Mouse (Mus musculus) midbrain, embryonic 10.5 days (tissue): Measurements from ENCODE around the gene Pusl1. TPM values are rescaled to one million over a fixed set of nuclear protein-coding genes. Genes with fewer than 3 reads are reported as not detected.

Source experiments
- DNase-seq: peaks from one replicate; pipeline ENCODE4 v3.0.0-alpha.2; 2017; ENCODE audit warnings: low spot score
- H3K27ac ChIP-seq: fragments of 300-500 bp; sonication (generic); replicated peaks from 2 replicates; pipeline ENCODE4 v1.5.1; 2016; ENCODE audit warnings: mild to moderate bottlenecking
- H3K27me3 ChIP-seq: fragments of 300-500 bp; sonication (generic); 2 replicates; pipeline ENCODE4 v1.6.1; 2016; ENCODE audit warnings: low read depth, mild to moderate bottlenecking; ENCODE audit not compliant: poor library complexity, severe bottlenecking
- H3K36me3 ChIP-seq: fragments of 300-500 bp; sonication (generic); 2 replicates; pipeline ENCODE4 v1.6.1; 2016; ENCODE audit warnings: mild to moderate bottlenecking, moderate library complexity
- H3K4me1 ChIP-seq: fragments of 300-500 bp; sonication (generic); 2 replicates; pipeline ENCODE4 v1.6.1; 2016
- H3K4me3 ChIP-seq: fragments of 300-500 bp; sonication (generic); 2 replicates; pipeline ENCODE4 v1.5.1; 2016; ENCODE audit warnings: mild to moderate bottlenecking, moderate library complexity
- H3K9me3 ChIP-seq: fragments of 300-500 bp; sonication (generic); replicated peaks from 2 replicates; pipeline ENCODE4 v1.6.1; 2016; ENCODE audit warnings: mild to moderate bottlenecking
- WGBS: fragments of 180-500 bp; shearing (Covaris S2); methylation state at CpG from one replicate; pipeline ENCODE4 v1.1.7; 2016; 5-methylcytosine and 5-hydroxymethylcytosine counted together
- polyA plus RNA-seq: library from polyadenylated mRNA; unstranded; fragments of >200 nt; fragmentation: Nextera tagmentation; extraction: Ambion mirVana; gene quantifications from 2 replicates; pipeline ENCODE4 v1.2.1, GENCODE M21; 2016

Pusl1 gene
- polyA plus RNA-seq, 1 experiment from 2014 or later: 50.7 TPM

DNA sequence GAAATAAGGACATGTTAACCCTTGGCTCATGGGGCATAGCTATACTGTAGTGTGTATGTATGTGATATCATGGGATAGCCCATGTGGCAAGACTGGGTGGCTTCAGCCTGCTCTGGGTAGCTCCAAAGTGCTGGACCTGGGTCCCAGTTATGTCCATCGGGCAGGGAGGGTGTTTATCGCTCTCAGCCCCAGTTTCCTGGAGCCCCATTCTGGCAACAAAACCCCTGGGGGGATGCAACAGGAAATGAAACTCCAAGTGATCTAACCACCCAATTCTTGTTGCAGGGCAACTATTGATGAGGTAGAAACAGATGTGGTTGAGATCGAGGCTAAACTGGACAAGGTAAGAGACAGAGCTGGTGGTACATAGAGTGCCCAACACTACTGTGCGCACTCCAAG, 4.2 kb upstream of the Pusl1 start:
- Histone ChIP-seq H3K27ac (no peak overlapping the region), H3K4me1 (peaks cover 36% of the 10 kb centered on the region), H3K27me3 (no peaks in the 10 kb centered on the region), H3K4me3 (no peak overlapping the region), H3K36me3 (peaks cover 45% of the 10 kb centered on the region), H3K9me3 (no peaks in the 10 kb centered on the region)
- no peak for DNase-seq
- WGBS: 98% methylated on average over 4 of the region's 4 CpGs

DNA sequence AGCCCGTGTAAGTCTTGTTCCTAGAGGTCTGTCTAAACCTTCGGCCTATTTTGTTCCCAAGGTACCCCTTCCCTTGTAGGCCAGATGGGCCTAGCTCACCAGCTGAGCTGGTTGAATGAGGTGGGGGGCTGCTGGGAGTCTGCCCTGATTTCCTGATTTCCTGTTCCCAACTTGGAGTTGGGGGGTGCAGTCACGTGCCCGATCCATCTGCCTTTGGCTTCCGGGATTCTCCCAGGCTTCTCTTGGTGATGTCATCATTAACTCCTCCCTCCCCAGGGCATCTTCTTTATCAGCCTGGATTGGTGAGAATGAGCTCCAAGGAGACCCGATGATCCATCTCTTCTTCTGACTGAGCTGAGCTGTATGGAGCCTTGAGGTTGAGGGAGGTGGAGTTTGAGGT, 3.6 kb upstream of the Pusl1 start:
- H3K36me3 ChIP-seq: peaks cover 41% of the 10 kb centered on the region
- H3K9me3 ChIP-seq: no peaks in the 10 kb centered on the region
- no peak for DNase-seq
- peaks cover 42% of the 10 kb centered on the region for H3K4me1 ChIP-seq
- 52% methylated on average over 6 of the region's 6 CpGs for WGBS
- no peaks in the 10 kb centered on the region for H3K27me3 ChIP-seq
- peak overlapping the region; percentile 95 for H3K4me3 ChIP-seq
- 0 out of 2 replicates have a peak overlapping the region, but pooled peaks have one; percentile 5 for H3K27ac ChIP-seq

DNA sequence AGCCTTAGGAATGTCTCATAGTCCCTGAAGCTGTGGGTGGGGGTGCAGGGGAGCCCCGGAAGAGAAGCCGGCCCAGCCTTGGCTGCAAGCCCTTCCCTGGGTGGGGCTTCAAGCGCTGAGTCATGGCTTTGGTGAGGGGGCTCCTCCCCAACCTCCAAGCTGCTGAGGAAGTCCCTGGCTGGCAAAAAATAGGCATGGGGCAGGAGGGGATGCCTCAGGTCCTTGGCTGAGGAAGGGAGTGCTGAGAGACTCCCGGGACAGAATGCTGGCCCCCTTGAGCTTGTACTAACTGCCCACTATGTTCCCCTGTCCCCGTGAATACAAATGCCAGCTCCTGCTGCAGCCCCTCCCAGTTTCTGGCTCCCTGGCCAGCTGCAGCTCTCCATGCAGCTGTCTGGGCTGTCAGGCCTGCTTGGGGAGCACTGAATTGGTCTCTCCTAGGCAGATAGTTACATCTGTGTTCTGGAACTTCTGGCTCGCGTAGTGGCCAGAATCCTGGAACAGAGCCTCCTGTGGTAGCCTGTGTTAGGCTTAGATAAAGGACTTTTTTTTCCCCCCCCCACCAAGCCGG, 2.8 kb upstream of the Pusl1 start:
- 47% methylated on average over 8 of the region's 8 CpGs for WGBS
- Histone ChIP-seq H3K27ac (peak overlapping the region; percentile 5; the same call in 1 of the 2 replicates), H3K36me3 (peaks cover 41% of the 10 kb centered on the region), H3K9me3 (no peaks in the 10 kb centered on the region), H3K4me3 (peak overlapping the region; percentile 95), H3K27me3 (no peaks in the 10 kb centered on the region), H3K4me1 (peaks cover 48% of the 10 kb centered on the region)
- DNase-seq: no peak

DNA sequence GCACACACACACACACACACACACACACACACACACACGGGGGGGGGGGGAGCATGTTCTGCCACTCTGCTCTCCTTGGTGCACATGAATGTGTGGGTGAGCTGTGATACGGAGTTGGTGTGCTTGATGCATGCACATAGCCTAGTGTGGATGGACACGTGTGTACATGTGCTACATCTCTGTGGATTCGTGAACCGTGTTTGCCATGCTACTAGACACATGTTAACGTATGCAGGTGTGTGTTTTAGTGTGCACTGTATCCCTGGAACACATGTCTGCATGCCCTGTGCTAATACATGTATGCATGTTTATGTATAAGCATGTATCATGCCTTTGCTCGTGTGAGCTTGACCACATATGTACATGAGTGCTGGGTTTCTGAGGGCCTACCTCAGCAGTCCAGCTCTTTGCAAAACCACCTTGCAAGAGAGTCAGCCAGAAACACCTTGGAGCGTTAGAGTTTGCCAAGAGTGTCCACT, 1.7 kb upstream of the Pusl1 start:
- Histone ChIP-seq H3K27me3 (no peaks in the 10 kb centered on the region), H3K27ac (no peak overlapping the region), H3K4me1 (peaks cover 48% of the 10 kb centered on the region), H3K36me3 (peaks cover 41% of the 10 kb centered on the region), H3K9me3 (no peaks in the 10 kb centered on the region), H3K4me3 (peak overlapping the region; percentile 95)
- no peak for DNase-seq
- 74% methylated on average over 8 of the region's 8 CpGs for WGBS

DNA sequence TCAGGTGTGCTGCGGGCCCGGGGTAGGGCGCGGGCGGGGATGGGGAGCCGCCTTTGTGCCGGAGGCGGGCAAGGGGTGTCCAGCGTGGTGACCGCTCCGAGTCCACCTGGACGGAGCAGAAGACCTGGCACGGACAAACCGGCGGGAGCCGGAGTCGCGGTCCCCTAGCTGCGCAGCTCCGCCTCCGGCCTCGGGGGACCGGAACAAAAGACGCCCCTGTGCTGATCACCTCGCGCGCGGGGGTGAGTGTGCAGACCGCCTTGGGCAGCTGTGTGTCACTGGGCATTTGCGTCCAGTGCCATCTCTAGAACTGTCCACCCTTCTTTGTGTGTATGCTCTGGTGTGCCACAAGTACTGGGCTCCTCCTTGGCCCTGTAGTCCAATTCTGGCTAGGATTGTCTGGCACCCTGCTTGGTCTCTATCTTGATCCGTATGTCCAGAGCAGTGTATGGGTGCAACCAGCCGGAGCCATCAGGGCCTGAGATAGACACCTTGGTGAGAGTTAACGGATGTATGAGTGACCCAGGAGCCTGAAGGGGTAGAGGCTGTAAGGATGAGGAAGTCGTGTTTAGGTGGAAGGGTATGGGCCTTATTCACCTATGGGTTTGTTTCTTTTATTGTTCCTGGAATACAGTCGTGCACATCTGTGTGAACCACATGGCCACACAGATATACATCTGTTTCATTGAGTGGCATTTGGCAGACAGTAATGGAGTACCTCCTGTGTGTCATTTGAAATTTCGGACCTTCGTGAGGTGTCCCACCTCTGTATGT, 1.0 kb upstream of the Pusl1 start:
- 6% methylated on average over 37 of the region's 37 CpGs for WGBS
- Histone ChIP-seq H3K27me3 (no peaks in the 10 kb centered on the region), H3K4me3 (peak overlapping the region; percentile 95), H3K4me1 (peaks cover 48% of the 10 kb centered on the region), H3K9me3 (no peaks in the 10 kb centered on the region), H3K36me3 (peaks cover 42% of the 10 kb centered on the region), H3K27ac (peak overlapping the region; percentile 93)
- DNase-seq: no peak

DNA sequence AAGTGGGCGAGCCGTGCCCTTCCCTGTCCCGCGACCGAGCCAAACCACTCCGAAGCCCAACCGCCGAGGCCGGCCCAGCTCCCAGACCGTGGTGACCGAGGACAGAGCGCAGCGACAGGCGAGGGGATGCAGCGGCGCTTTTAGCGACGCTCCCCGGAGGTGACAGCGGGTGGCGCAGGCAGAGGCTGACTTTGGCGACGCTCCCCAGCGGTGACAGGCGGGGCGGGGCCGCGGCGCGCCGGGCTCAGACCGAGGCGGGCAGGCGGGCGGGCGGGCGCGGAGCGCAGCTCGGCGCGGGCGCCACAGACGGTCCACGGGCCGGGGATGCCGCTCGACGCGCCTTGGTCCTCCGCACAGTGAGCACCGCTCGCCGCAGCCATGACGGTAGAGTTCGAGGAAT, 436 bp upstream of the Pusl1 start:
- Histone ChIP-seq H3K36me3 (peaks cover 44% of the 10 kb centered on the region), H3K4me1 (peaks cover 48% of the 10 kb centered on the region), H3K27ac (peak overlapping the region; percentile 93), H3K4me3 (peak overlapping the region; percentile 95), H3K27me3 (no peaks in the 10 kb centered on the region), H3K9me3 (no peaks in the 10 kb centered on the region)
- WGBS: 1% methylated on average over 56 of the region's 56 CpGs
- peak; percentile 88 for DNase-seq

DNA sequence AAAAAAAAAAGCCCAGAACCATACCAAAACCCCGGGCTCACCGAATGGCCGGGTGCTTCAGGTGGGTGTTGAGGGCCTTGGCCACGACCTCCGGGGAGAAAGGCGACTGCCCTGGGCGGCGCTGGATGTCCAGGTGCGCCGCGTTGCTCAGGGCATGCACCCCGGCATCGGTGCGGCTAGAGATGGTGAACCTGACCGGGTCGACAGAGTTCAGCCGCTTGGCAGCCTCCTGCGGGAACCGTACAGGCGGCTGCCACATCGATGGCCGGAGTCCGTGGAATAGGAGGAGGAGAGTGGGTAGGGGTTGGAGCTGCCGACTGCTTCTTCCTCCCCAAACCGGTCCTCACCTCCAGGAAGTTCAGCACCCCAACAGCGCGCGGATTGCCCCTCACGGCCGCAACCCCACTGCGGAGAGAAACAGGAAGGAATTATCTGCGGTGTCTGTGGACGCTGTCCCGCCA, 540 bp downstream of the Pusl1 start:
- no peak for DNase-seq
- Histone ChIP-seq H3K4me1 (peaks cover 48% of the 10 kb centered on the region), H3K36me3 (peaks cover 44% of the 10 kb centered on the region), H3K27me3 (no peaks in the 10 kb centered on the region), H3K9me3 (no peaks in the 10 kb centered on the region), H3K27ac (peak overlapping the region; percentile 93), H3K4me3 (peak overlapping the region; percentile 95)
- under 1% methylated on average over 34 of the region's 34 CpGs for WGBS

DNA sequence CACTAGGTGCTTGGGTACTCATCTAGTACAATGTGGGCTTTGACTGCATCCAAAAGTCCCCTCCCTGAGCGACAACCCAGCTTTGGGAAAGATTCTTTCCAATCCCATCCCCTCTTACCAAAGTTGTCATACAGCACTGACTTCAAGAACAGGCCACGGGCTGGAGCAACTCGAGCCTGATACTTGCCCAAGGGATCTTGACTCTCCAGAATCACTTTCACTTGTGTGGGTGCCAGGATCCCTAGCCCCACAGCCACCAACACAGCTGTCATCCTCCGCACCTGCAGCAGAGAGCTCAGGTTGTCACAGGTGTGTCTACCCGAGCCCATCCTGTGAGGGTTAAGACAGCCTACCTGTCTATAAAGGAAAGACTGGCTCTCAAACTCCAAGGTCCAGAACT, 2.3 kb downstream of the Pusl1 start:
- WGBS: 88% methylated on average over 5 of the region's 5 CpGs
- no peak for DNase-seq
- H3K4me1 ChIP-seq: peaks cover 36% of the 10 kb centered on the region
- no peaks in the 10 kb centered on the region for H3K27me3 ChIP-seq
- H3K4me3 ChIP-seq: no peak overlapping the region
- peaks cover 60% of the 10 kb centered on the region for H3K36me3 ChIP-seq
- no peaks in the 10 kb centered on the region for H3K9me3 ChIP-seq
- H3K27ac ChIP-seq: no peak overlapping the region

DNA sequence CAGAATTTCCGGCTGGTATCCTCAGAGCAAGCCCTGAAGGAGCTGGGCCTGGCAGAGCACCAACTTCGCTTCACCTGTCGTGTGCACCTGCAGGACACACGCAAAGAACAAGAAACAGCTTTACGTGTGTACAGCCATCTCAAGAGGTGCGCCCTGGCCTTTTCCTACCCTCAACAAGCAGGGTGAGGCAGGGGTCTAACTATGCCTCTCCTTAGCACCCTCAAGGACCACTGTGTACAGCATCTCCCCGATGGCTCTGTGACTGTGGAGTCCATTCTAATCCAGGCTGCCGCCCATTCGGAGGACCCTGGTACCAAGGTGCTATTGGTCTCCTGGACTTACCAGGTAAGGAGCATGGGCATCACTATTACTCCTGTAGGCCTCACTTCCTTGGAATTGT, 3.4 kb downstream of the Pusl1 start:
- no peak for DNase-seq
- Histone ChIP-seq H3K27ac (no peak overlapping the region), H3K27me3 (no peaks in the 10 kb centered on the region), H3K4me1 (peaks cover 24% of the 10 kb centered on the region), H3K9me3 (no peaks in the 10 kb centered on the region), H3K4me3 (no peak overlapping the region), H3K36me3 (peaks cover 71% of the 10 kb centered on the region)
- WGBS: 94% methylated on average over 9 of the region's 9 CpGs

DNA sequence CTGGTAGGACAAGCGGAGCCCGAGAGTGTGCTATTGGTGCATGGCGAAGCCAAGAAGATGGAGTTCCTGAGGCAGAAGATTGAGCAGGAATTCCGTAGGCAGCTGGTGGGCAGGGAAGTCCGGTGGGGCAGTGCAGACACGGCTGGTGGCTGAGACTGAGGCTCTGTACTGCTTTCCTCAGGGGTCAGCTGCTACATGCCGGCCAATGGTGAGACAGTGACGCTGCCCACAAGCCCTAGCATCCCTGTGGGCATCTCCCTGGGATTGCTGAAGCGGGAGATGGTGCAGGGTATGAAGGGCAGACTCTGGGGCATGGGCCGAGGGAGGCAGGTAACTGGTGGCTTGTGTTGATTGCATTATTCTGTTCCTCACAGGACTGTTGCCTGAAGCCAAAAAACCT, 3.9 kb downstream of the Pusl1 start:
- peaks cover 76% of the 10 kb centered on the region for H3K36me3 ChIP-seq
- no peak overlapping the region for H3K27ac ChIP-seq
- no peaks in the 10 kb centered on the region for H3K9me3 ChIP-seq
- 90% methylated on average over 10 of the region's 10 CpGs for WGBS
- H3K27me3 ChIP-seq: no peaks in the 10 kb centered on the region
- no peak overlapping the region for H3K4me3 ChIP-seq
- H3K4me1 ChIP-seq: peaks cover 19% of the 10 kb centered on the region
- DNase-seq: no peak

DNA sequence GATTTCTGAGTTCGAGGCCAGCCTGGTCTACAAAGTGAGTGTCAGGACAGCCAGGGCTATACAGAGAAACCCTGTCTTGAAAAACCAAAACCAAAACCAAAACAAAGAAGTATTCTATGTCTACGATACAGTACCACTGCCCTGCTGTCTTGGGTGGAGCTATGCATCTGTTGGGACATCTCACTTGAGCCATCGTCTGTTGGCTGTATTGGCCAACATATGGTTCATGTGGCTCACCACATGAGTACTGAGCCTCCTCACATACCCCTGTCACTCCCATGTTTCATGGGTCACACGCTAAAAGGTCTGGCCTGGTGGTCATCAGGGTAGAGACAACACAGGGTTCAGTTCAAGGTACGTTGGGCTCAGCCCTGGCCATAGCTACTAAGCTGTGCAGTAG, 5.3 kb downstream of the Pusl1 start:
- peaks cover 85% of the 10 kb centered on the region for H3K36me3 ChIP-seq
- 94% methylated on average over 5 of the region's 5 CpGs for WGBS

DNA sequence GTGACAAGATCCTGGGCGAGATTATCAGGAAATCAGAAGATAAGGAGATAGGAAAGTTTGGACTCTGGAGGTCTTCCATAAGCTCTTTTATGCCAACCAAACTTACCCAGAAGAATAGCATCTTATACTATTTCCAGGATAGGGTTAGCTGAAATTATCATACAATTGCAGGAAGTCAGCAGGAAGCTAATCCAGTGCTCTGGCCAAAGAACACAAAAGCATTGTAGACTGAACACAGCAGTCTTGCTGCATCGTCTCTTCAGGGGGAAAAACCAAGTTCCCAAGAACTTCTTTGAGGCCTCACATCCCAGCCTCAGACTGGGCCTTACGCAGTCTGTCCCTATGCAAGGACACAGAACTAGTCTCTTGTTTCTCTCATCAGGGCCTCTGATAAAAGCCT, 8.0 kb downstream of the Pusl1 start:
- peaks cover 86% of the 10 kb centered on the region for H3K36me3 ChIP-seq
- 86% methylated on average over 3 of the region's 3 CpGs for WGBS

More for the DNA sequence above, 5.3 kb downstream of the Pusl1 start:
- Histone ChIP-seq H3K4me3 (no peak overlapping the region), H3K27me3 (no peaks in the 10 kb centered on the region), H3K9me3 (no peaks in the 10 kb centered on the region), H3K27ac (no peak overlapping the region), H3K4me1 (peaks cover 15% of the 10 kb centered on the region)
- DNase-seq: no peak

DNA sequence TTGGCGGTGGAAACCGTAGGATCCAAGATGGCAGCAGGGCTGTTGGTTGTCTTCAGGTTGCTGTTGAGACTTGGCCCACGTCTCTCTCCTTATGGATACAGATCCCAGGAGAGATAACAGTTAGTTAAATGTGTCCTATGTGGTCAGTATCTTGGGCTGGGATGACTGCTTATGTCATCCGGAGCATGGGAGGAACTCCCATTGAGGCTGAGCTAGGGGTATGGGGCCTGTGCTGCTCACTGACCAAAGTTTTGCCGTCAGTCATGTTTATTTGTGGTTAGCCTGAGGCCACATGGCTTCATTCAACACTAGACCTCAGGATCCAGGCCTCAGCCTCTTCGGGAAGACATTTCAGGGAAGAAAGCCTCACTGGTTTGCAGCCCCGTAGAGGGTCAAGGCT, 20.2 kb downstream of the Pusl1 start:
- H3K27me3 ChIP-seq: no peaks in the 10 kb centered on the region
- H3K9me3 ChIP-seq: no peaks in the 10 kb centered on the region
- H3K4me1 ChIP-seq: peaks cover 30% of the 10 kb centered on the region
- peak overlapping the region; percentile 3; the same call in 1 of the 2 replicates for H3K4me3 ChIP-seq
- no peak for DNase-seq
- WGBS: 95% methylated on average over 7 of the region's 7 CpGs
- H3K27ac ChIP-seq: no peak overlapping the region
- peaks cover 63% of the 10 kb centered on the region for H3K36me3 ChIP-seq

More for the DNA sequence above, 8.0 kb downstream of the Pusl1 start:
- Histone ChIP-seq H3K27ac (no peak overlapping the region), H3K27me3 (no peaks in the 10 kb centered on the region), H3K4me1 (no peaks in the 10 kb centered on the region), H3K9me3 (no peaks in the 10 kb centered on the region), H3K4me3 (no peak overlapping the region)
- no peak for DNase-seq
